Mouse (Mus musculus) forebrain, embryonic 11.5 days (tissue): ENCODE data around the gene Nectin4. TPM values are rescaled to one million over a fixed set of nuclear protein-coding genes. Genes with fewer than 3 reads are reported as not detected.
A peak's percentile ranks its signal among the peaks of the same experiment; 100 is the strongest.
"Not testable (repeated sequence)": the region's sequence is repeated elsewhere in the genome, so short reads cannot be mapped to it uniquely, and the experiment has no call there.

ENCODE experiments used
- ATAC-seq: fragments of 200-750 bp; cut with Nextera tagmentation; replicated peaks from 2 replicates; pipeline ENCODE4 v1.8.0; 2017; ENCODE audit warnings: moderate TSS enrichment; ENCODE audit not compliant: low FRiP score
- DNase-seq: peaks from one replicate; pipeline ENCODE4 v3.0.0-alpha.2; 2017; ENCODE audit warnings: low spot score
- H3K27ac ChIP-seq: fragments of 300-500 bp; sonication (generic); 2 replicates; pipeline ENCODE4 v1.5.1; 2014; ENCODE audit warnings: low read depth, low read length
- H3K27me3 ChIP-seq: fragments of 300-500 bp; sonication (generic); 2 replicates; pipeline ENCODE4 v1.6.1; 2014; ENCODE audit warnings: mild to moderate bottlenecking, low read length, mixed read lengths; ENCODE audit not compliant: control insufficient read depth, insufficient read depth
- H3K36me3 ChIP-seq: fragments of 300-500 bp; sonication (generic); 2 replicates; pipeline ENCODE4 v1.6.1; 2014; ENCODE audit warnings: mild to moderate bottlenecking, low read length, moderate library complexity, mixed read lengths; ENCODE audit not compliant: control insufficient read depth, insufficient read depth
- H3K4me1 ChIP-seq: fragments of 300-500 bp; sonication (generic); replicated peaks from 2 replicates; pipeline ENCODE4 v1.6.1; 2014; ENCODE audit warnings: low read length, mixed read lengths; ENCODE audit not compliant: control insufficient read depth, insufficient read depth
- H3K4me2 ChIP-seq: fragments of 300-500 bp; sonication (generic); 2 replicates; pipeline ENCODE4 v1.6.1; 2014; ENCODE audit warnings: low read depth, mild to moderate bottlenecking, low read length, moderate library complexity, mixed read lengths; ENCODE audit not compliant: severe bottlenecking
- H3K4me3 ChIP-seq: fragments of 300-500 bp; sonication (generic); 2 replicates; pipeline ENCODE4 v1.5.1; 2014; ENCODE audit warnings: low read depth, low read length
- H3K9ac ChIP-seq: fragments of 300-500 bp; sonication (generic); 2 replicates; pipeline ENCODE4 v1.6.1; 2014; ENCODE audit warnings: low read length
- H3K9me3 ChIP-seq: fragments of 300-500 bp; sonication (generic); 2 replicates; pipeline ENCODE4 v1.6.1; 2016; ENCODE audit warnings: low read length, mixed read lengths; ENCODE audit not compliant: control insufficient read depth
- WGBS: fragments of 180-500 bp; shearing (Covaris S2); extraction: QIAGEN DNeasy Blood & Tissue Kit; methylation state at CpG from one replicate; pipeline ENCODE4 v1.1.7; 2014; 5-methylcytosine and 5-hydroxymethylcytosine counted together
- polyA plus RNA-seq: library from polyadenylated mRNA; unstranded; fragments of >200 nt; fragmentation: Nextera tagmentation; extraction: Ambion mirVana; gene quantifications from 2 replicates; pipeline ENCODE4 v1.2.1, GENCODE M21; 2014

Nectin4 gene
- polyA plus RNA-seq, result 0.90 and 1.2 TPM in 2 replicates

- WGBS, result 39% methylated on average over 20 of the region's 20 CpGs
Measured at GRCm38 (mm10) chr1:171369845-171370556, at the start of gene Nectin4. Nectin4 (plus strand) TSS chr1:171370099.

GRCm38 (mm10) chr1:171320151-171320550 lies 49.7 kb upstream of the Nectin4 start:
- Histone ChIP-seq H3K36me3 (no peaks in the 10 kb centered on the region), H3K9me3 (no peaks in the 10 kb centered on the region), H3K27ac (no peak overlapping the region), H3K9ac (0 out of 2 replicates have a peak overlapping the region, but pooled peaks have one; percentile 0), H3K27me3 (no peaks in the 10 kb centered on the region), H3K4me1 (no peaks in the 10 kb centered on the region), H3K4me3 (no peak overlapping the region), H3K4me2 (no peak overlapping the region)
- no peak for ATAC-seq
- no peak for DNase-seq
- 14% methylated on average over 5 of the region's 5 CpGs for WGBS

More at GRCm38 (mm10) chr1:171369845-171370556, at the start of gene Nectin4:
- no peak within 1 kb of the TSS for H3K4me3 ChIP-seq
- no peak for ATAC-seq
- no peaks in the 10 kb centered on the region for H3K36me3 ChIP-seq
- no peaks in the 10 kb centered on the region for H3K9me3 ChIP-seq
- no peaks in the 10 kb centered on the region; the same call in 1 of the 2 replicates for H3K27me3 ChIP-seq
- H3K4me1 ChIP-seq, result 0 out of 2 replicates have a peak, but pooled peaks cover 4% of the 10 kb centered on the region
- H3K27ac ChIP-seq, result no peak within 1 kb of the TSS
- H3K9ac ChIP-seq, result no peak within 1 kb of the TSS
- no peak for DNase-seq
- H3K4me2 ChIP-seq, result no peak within 1 kb of the TSS

- no peak overlapping the region for H3K4me3 ChIP-seq
- H3K36me3 ChIP-seq, result no peaks in the 10 kb centered on the region
- H3K27ac ChIP-seq, result no peak overlapping the region
- ATAC-seq (no peak), DNase-seq (no peak)
- no peak overlapping the region for H3K9ac ChIP-seq
- no peaks in the 10 kb centered on the region for H3K27me3 ChIP-seq
- H3K4me2 ChIP-seq, result no peak overlapping the region
- H3K9me3 ChIP-seq, result no peaks in the 10 kb centered on the region
- H3K4me1 ChIP-seq, result no peaks in the 10 kb centered on the region
Measured at GRCm38 (mm10) chr1:171321415-171321814, 48.5 kb upstream of the Nectin4 start.

GRCm38 (mm10) chr1:171322012-171322411 lies 47.9 kb upstream of the Nectin4 start:
- Histone ChIP-seq H3K4me2 (no peak overlapping the region), H3K9me3 (no peaks in the 10 kb centered on the region), H3K4me1 (no peaks in the 10 kb centered on the region), H3K36me3 (no peaks in the 10 kb centered on the region), H3K4me3 (no peak overlapping the region), H3K27me3 (no peaks in the 10 kb centered on the region), H3K27ac (no peak overlapping the region), H3K9ac (no peak overlapping the region)
- DNase-seq (no peak), ATAC-seq (peak; percentile 58; the same call in 1 of the 2 replicates)
- 78% methylated on average over 1 of the region's 1 CpGs for WGBS

- 86% methylated on average over 2 of the region's 2 CpGs for WGBS
- H3K9me3 ChIP-seq, result no peaks in the 10 kb centered on the region
Measured at GRCm38 (mm10) chr1:171325571-171325970, 44.3 kb upstream of the Nectin4 start.

GRCm38 (mm10) chr1:171326588-171326987 lies 43.3 kb upstream of the Nectin4 start:
- not testable (repeated sequence) for ATAC-seq, DNase-seq, H3K27me3 ChIP-seq, H3K9me3 ChIP-seq, H3K9ac ChIP-seq, H3K27ac ChIP-seq, H3K36me3 ChIP-seq, H3K4me3 ChIP-seq, H3K4me2 ChIP-seq, H3K4me1 ChIP-seq
- WGBS, result 90% methylated on average over 4 of the region's 4 CpGs

More at GRCm38 (mm10) chr1:171325571-171325970, 44.3 kb upstream of the Nectin4 start:
- Histone ChIP-seq H3K4me2 (no peak overlapping the region), H3K36me3 (no peaks in the 10 kb centered on the region), H3K9ac (no peak overlapping the region), H3K27ac (no peak overlapping the region), H3K4me1 (peaks cover 7% of the 10 kb centered on the region; the same call in 1 of the 2 replicates), H3K27me3 (no peaks in the 10 kb centered on the region), H3K4me3 (no peak overlapping the region)
- no peak for ATAC-seq
- no peak for DNase-seq

- peak overlapping the region; percentile 99 for H3K27ac ChIP-seq
- peak overlapping the region; percentile 91 for H3K4me2 ChIP-seq
- no peaks in the 10 kb centered on the region for H3K9me3 ChIP-seq
- peaks cover 10% of the 10 kb centered on the region; the same call in 1 of the 2 replicates for H3K4me1 ChIP-seq
- DNase-seq (no peak), ATAC-seq (no peak)
- no peaks in the 10 kb centered on the region for H3K27me3 ChIP-seq
- peak overlapping the region; percentile 96 for H3K9ac ChIP-seq
- 47% methylated on average over 9 of the region's 9 CpGs for WGBS
- H3K4me3 ChIP-seq, result peak overlapping the region; percentile 74
- H3K36me3 ChIP-seq, result no peaks in the 10 kb centered on the region
Measured at GRCm38 (mm10) chr1:171328244-171328643, 41.7 kb upstream of the Nectin4 start.

- no peaks in the 10 kb centered on the region for H3K36me3 ChIP-seq
- H3K4me2 ChIP-seq, result peak within 1 kb of the TSS; percentile 91
- peaks cover 10% of the 10 kb centered on the region; the same call in 1 of the 2 replicates for H3K4me1 ChIP-seq
- ATAC-seq, result peak; percentile 93
- no peaks in the 10 kb centered on the region for H3K27me3 ChIP-seq
- DNase-seq, result peak; percentile 94
- no peaks in the 10 kb centered on the region for H3K9me3 ChIP-seq
- H3K4me3 ChIP-seq, result peak within 1 kb of the TSS; percentile 74
- peak within 1 kb of the TSS; percentile 99 for H3K27ac ChIP-seq
- WGBS, result under 1% methylated on average over 38 of the region's 48 CpGs
- H3K9ac ChIP-seq, result peak within 1 kb of the TSS; percentile 96
Measured at GRCm38 (mm10) chr1:171328839-171329432, 41.0 kb upstream of the Nectin4 start, which contains the start of gene Dedd. Dedd (plus strand) TSS chr1:171329145.
